Mouse (Mus musculus) urinary bladder, postnatal 4 days (tissue): ENCODE measurements around the gene D8Ertd738e.
A peak's percentile ranks its signal among the peaks of the same experiment; 100 is the strongest.

ENCODE experiments used
- DNase-seq, 2 experiments: peaks; one replicate each; pipeline ENCODE4 v3.0.0; 2021 to 2022; ENCODE audit warnings: low spot score in 2 of 2

Gene D8Ertd738e

DNA sequence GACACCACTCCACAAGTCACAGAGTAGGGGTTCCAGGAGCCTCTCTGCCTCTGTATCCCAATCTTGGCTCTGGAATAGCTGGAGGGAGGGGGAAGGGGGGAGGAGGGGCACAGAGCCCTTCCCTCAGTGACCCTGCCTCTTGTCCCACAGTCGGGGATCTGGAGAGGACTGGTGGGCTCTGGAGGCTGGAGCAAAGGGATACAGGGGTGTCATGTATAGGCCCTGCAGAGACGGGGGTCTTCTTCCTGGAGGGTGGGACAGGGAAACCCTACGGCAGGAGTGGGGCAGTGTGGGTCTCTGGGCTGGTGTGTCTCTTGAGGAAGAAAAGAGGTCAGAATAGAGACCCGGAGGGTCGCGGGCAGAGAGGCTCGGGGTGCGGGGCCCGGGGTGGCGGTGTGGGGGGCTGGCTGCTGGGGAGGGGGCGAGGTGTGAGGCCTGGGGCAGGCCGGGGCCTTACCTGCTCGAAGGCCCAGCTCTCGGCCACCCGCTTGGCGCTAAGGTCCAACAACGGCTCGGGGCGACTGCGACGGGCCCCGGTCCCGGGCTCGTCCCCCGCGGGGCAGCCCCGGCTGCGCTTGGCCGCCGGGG is 13.0 kb downstream of the D8Ertd738e start:
- no peak for DNase-seq

- DNase-seq = no peak
Measured at GRCm38 (mm10) chr8:84235746-84236409, 13.6 kb downstream of the D8Ertd738e start.

DNA sequence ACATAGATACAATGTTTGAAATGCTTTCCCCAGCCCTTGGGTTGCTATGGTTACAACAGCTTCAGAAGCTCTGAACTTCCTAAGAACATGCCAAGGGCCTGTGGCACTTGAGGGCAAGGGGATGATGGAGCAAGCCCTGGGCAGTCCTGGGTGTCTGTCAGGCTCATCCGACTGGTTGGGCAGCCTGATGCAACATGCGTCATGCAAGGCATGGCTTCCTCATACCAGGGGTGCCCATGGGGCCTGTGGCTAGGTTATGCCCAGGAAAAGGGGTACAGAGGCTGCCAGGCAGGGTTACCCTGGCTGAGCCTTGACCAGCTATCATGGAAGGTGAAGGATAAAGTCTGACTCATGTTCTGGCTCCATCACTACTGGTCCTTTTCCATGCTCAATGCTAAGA is 16.5 kb downstream of the D8Ertd738e start:
- DNase-seq = no peak

DNA sequence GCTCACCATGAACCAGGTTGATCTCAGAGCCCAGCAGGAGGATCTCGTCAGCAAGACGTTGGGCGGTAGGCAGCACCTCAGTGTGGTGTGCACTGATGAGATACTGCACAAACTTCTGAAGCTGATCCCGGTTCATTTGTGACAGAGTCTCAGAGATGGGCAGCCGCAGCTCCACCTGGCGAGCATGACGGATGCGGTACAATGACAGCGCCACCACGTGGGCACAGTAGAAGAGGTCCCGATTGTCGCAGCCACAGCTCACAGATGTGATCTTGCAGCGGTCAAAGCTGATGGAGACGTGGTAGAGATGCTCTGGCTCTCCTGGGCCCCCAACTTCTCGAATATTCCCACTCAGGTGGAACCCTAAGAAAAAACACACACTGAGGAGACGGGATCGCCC is 18.8 kb downstream of the D8Ertd738e start:
- no peak for DNase-seq

DNA sequence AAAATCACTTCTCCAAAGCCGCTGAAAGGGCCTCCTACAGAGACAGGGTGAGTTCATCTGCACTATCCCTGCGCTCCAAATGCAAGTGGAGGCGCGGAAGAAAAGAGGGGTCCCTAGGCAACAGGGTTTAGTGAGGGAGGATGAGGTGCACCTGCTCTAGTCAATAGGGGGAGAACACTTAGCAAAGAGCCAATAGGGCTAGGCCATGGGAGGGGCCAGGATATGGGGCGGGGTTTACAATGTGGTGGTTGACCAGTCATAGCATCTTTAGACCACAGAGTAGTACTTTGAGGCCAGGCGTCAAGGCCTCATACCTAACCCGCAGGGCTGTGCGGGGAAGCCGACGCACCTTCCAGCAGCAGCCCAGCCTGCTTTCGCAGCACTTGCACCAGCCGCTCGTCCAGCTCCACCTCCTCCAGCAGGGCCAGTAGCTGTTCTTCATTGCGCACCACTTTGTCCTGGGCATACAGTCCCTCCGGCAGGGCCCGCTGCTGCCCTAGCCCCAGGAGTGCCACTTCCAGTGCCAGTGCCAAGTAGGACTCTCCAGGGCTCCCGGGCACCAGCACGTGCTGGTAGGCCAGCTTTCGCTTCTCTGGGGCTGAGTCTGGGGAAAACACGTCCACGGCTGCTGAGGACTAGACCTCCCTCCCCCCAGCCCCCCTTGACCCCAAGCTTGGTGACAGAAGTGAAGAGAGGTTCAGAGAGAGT is 26.0 kb downstream of the D8Ertd738e start:
- DNase-seq = no peak

DNA sequence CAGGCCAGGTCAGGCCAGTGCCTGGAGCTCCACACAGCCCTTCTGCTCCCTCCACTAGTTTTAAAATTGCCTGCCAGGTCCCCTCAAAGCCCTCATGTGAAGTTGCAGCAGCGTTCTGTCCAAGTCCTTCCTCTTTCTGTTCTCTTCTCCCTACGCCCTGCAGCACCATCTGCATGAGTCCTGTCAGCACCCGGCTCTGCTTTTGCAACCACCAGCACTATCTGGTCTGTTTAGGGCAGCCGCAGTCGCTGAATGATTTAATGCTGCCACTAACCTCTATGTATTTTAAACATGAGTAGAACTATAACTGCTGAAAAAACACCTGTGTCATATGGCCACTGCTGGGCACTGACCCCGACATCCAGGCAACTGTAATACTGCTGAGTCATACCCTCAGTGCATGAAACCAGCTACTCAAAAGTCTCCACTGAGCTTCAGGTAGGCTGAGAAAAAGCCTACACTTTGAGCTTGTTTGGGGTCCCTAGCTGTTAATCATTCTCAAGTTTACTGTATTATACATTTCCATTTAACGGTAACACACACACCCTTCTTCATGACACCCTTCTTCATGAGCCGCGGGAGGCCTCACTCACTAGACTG is 26.9 kb downstream of the D8Ertd738e start:
- no peak for DNase-seq

- no peak for DNase-seq
Measured at GRCm38 (mm10) chr8:84220105-84220504, 29.4 kb downstream of the D8Ertd738e start.

DNA sequence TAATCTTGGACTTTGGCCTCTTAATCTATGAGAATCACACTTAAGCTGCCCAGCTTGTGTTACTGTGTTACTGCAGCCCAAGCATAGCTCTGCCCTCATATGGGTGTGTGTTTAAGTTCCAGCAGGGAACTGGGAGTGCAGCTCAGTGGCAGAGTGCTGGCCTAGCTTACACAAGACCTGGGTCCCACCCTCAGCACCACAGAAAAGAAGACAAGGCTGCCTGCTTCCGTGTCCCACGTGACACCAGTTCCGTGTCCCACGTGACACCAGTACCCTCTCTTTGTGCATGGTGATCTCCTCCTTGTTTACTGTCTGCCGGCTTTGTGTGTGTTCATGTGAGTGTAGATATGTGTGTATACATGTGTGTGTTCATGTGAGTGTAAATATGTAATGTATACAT is 31.4 kb downstream of the D8Ertd738e start:
- no peak for DNase-seq

GRCm38 (mm10) chr8:84217206-84217605 is 32.3 kb downstream of the D8Ertd738e start:
- DNase-seq = no peak

- no peak for DNase-seq
Measured at GRCm38 (mm10) chr8:84213277-84213676, 36.2 kb downstream of the D8Ertd738e start.

DNA sequence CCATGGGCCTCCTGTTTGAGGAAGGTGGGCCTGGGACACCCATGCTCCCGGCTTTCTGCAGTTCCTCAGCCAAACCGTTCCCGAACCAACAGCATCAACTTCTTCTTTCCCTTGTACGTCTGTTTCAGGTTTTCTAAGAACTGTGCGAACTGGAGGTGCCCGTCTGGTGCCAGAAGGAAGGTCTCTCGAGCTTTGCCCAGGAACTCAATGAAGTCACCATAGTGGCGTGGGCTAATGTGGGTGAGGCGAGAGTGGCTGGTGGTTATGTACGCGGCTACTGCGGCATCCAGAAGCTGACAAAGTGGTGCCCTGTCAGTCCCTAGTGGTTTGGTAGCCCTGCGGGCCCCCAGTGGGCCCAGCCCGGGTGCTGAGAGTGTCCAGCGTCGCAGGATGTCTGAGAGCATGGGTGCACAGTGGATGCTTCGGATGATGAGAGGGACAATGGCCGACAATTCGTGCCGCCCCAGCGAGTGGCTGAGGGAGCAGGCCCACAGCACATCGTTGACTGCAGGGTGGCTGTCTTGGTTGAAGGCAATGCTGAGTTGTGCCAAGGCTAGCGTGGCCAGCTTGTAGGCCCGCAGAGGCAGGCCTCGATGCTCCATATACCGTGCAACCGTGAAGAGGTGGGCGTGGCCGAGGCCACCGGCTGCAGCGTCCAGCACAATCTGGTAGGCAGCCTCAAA is 37.5 kb downstream of the D8Ertd738e start:
- DNase-seq = no peak

DNA sequence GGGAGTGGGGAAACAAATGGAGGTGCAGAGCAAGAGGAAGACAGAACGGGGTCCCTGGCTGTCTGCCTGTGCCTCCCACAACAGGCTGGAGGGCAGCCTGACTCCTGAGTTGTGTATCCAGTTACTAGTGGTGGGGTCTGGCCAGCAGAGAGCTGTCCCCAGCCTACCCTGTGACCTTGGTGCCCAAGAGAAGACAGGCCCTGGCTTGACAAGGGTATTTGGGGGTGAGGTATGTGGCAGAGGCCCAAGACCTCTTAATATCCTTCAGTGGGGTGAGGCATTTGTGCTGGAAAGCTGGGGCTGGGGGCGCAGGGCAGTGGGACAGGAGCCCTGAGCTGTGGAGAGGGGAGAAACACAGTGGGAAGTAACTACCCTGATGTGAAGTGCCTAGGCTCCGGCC is 38.3 kb downstream of the D8Ertd738e start:
- no peak for DNase-seq

DNA sequence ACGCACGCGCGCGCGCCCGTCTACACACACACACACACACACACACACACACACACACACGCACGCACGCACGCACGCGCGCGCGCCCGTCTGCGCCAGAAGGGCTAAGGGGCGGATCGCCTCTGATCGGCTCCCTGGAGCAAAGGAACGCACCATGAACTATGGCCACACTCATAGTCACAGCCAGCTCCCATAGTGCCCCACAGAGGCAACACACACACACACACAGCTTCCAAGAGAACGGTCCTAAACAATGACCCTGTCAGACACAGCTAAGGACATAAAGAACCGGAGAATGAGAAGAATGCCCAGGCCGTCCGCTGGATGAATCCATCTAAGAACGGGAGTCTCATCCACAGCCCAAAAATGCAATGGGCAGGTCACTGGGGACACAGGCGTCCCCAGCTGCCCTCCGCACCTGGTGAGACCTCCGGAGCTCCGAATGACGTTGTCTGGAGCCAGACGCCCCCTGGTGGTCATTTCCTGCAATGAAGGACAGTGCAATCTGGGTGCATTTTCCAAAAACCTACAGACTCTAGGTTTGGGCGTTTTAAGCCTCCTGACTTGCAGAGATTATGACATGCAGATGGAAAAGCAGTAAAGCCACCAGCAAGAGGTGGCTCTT is 39.2 kb downstream of the D8Ertd738e start:
- DNase-seq = peak; percentile 72 to 86

GRCm38 (mm10) chr8:84208381-84209380 is 40.8 kb downstream of the D8Ertd738e start:
- no peak for DNase-seq

GRCm38 (mm10) chr8:84207811-84208210 is 41.7 kb downstream of the D8Ertd738e start:
- peak; percentile 66 to 71 for DNase-seq

DNA sequence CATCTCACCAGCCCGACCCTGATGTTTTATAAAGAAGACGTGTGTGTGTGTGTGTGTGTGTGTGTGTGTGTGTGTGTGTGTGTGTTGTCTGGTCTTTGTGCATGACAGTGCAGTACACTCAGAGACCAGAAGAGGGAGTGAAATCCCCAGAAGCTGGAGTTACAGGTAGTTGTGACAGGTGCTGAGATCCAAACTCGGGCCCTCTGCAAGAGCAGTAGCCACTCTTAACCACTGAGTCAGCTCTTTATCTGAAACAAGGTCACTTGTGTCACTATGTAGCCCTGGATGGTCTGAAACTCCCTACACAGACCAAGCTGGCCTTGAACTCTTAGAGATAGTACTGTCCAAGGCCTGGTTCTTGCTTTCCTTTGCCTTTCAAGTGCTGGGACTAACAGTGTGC is 42.9 kb downstream of the D8Ertd738e start:
- no peak for DNase-seq

GRCm38 (mm10) chr8:84205073-84205472 is 44.4 kb downstream of the D8Ertd738e start:
- DNase-seq = no peak

DNA sequence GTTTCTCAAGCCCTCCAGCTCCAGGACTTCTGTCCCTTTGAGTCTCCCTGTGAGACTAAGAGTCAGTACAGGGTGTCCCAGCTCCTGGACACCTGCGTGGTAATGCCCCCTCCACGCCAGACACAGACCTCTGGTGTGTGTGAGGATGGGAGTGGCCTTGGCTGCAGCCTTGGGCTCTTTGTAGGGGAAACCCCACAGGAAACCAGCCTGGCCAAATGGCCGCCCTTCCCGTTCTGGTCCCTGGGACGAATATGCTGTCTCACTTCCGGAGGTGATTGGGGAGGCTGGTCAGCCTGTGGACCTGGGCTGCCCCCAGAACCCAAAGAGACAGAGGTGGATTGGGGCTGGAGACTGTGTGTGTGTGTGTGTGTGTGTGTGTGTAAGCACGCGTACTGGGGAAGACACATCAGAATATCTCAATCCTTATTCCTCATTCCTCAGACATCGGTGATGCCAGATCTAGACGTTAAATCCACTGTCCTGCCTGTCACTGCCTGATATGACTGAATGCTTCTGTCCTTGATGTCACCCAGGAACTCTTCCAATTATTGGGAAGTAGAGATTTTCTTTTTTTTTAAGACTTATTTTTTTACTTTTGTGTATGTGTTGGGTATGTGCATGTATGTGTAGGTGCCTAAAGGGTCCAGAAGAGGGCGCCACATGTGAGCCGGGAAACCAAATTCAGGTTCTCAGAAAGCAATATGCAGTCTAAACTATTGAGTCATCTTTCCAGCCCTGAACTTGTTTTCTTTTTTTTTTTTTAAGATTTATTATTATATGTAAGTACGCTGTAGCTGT is 45.3 kb downstream of the D8Ertd738e start:
- peak in 1 of 2 experiments; percentile 62 for DNase-seq
